In the genomic region with DNA sequence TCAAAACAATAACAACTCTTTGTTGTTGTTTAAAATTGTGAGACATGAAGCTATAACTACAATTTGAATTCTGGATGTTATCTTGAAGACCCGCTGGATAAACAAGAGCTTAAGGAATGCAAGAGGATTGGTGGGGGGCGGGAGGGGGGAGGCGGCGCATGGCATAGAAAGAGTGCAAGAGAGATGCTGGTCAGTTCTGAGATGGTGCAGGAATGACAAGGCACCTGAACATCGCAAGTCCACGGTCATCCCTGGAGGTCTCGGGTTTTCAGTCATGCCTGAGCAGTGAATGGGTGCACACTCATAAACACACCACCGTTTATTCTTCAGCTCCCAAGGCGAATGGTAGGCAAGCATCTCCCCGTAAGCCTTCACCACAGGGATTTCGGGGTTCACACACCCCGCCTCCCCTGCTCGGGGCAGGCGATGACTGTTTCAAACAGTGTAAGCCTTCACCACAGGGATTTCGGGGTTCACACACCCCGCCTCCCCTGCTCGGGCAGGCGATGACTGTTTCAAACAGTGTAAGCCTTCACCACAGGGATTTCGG, we compare ENCODE assay signal across 9 mouse cellular contexts. TPM values are rescaled to one million over a fixed set of nuclear protein-coding genes. Genes with fewer than 3 reads are reported as not detected.
DNase-seq lines count a peak whose midpoint lies in the region; ATAC-seq lines count a peak whose summit lies in the region.
"Had no signal": no experiment of that assay in that cellular context is flagged by ENCODE, and none has a peak within 500 bp of the region (broad histone marks: within the 10 kb centered on the region; RNA-seq: fewer than 3 reads in every experiment).

No protein-coding gene starts in this region.

- H3K36me3 ChIP-seq in heart, embryonic 13.5 days: no peaks in the 10 kb centered on the region
- H3K36me3 ChIP-seq in hindbrain, embryonic 11.5 days (ENCODE audit: control insufficient read depth, insufficient read depth, low read length): no peaks in the 10 kb centered on the region
- no peaks in the 10 kb centered on the region for H3K36me3 ChIP-seq in midbrain, embryonic 15.5 days (replicated peaks)

- H3K9ac ChIP-seq in heart, embryonic 13.5 days: 0 out of 2 replicates have a peak overlapping the region, but pooled peaks have one; percentile 80
- peak overlapping the region; percentile 67; the same call in 1 of the 2 replicates for H3K9ac ChIP-seq in hindbrain, embryonic 11.5 days (ENCODE audit: low read depth, low read length)
- peak overlapping the region; percentile 79 for H3K9ac ChIP-seq in midbrain, embryonic 15.5 days

- H3K4me2 ChIP-seq in heart, embryonic 13.5 days: peak overlapping the region; percentile 100
- H3K4me2 ChIP-seq in hindbrain, embryonic 11.5 days (replicated peaks; ENCODE audit: low read depth, low read length): peak overlapping the region; percentile 91
- H3K4me2 ChIP-seq in midbrain, embryonic 15.5 days: peak overlapping the region; percentile 72

- ATAC-seq in heart, embryonic 13.5 days (ENCODE audit: extremely low read depth, insufficient number of reproducible peaks, low FRiP score, low TSS enrichment): no peak
- ATAC-seq in hindbrain, embryonic 11.5 days (ENCODE audit: low FRiP score): peak; percentile 19
- peak; percentile 44 for ATAC-seq in midbrain, embryonic 15.5 days (replicated peaks)

- peak overlapping the region; percentile 70 for H3K4me3 ChIP-seq in heart, embryonic 13.5 days
- H3K4me3 ChIP-seq in hindbrain, embryonic 11.5 days (ENCODE audit: low read depth, low read length): peak overlapping the region; percentile 64
- peak overlapping the region; percentile 87 for H3K4me3 ChIP-seq in midbrain, embryonic 15.5 days

- peaks cover 30% of the 10 kb centered on the region for H3K27me3 ChIP-seq in heart, embryonic 13.5 days (replicated peaks)
- peaks cover 7% of the 10 kb centered on the region; the same call in 1 of the 2 replicates for H3K27me3 ChIP-seq in hindbrain, embryonic 11.5 days (ENCODE audit: control insufficient read depth, insufficient read depth, low read length)
- H3K27me3 ChIP-seq in midbrain, embryonic 15.5 days (replicated peaks): no peaks in the 10 kb centered on the region

- DNase-seq in heart, adult 8-10 months (ENCODE audit: low spot score): no peak
- DNase-seq in cerebellum, adult 9-11 months: peak; percentile 55
- DNase-seq in hindbrain, embryonic 11.5 days (ENCODE audit: low spot score): peak; percentile 34
- DNase-seq in urinary bladder, postnatal 25 days (ENCODE audit: low spot score): no peak
- no peak for DNase-seq in layer of hippocampus, postnatal 36 days
- DNase-seq in adrenal gland, adult 18-20 months (ENCODE audit: low spot score in 2 of 2): no peak

- H3K9me3 ChIP-seq in heart, embryonic 13.5 days: no peaks in the 10 kb centered on the region
- H3K9me3 ChIP-seq in hindbrain, embryonic 11.5 days (ENCODE audit: control insufficient read depth, low read length): no peaks in the 10 kb centered on the region
- H3K9me3 ChIP-seq in midbrain, embryonic 15.5 days: no peaks in the 10 kb centered on the region

- H3K27ac ChIP-seq in heart, embryonic 13.5 days (replicated peaks): no peak overlapping the region
- H3K27ac ChIP-seq in hindbrain, embryonic 11.5 days (ENCODE audit: low read depth, low read length): no peak overlapping the region
- peak overlapping the region; percentile 83 for H3K27ac ChIP-seq in midbrain, embryonic 15.5 days

- 3% methylated on average over 19 of the region's 19 CpGs for WGBS in heart, embryonic 13.5 days
- 2% methylated on average over 19 of the region's 19 CpGs for WGBS in hindbrain, embryonic 11.5 days
- WGBS in midbrain, embryonic 15.5 days: under 1% methylated on average over 19 of the region's 19 CpGs

- peaks cover 8% of the 10 kb centered on the region; the same call in 1 of the 2 replicates for H3K4me1 ChIP-seq in heart, embryonic 13.5 days
- no peaks in the 10 kb centered on the region for H3K4me1 ChIP-seq in hindbrain, embryonic 11.5 days (replicated peaks; ENCODE audit: control insufficient read depth, insufficient read depth, low read length)
- peaks cover 20% of the 10 kb centered on the region for H3K4me1 ChIP-seq in midbrain, embryonic 15.5 days

RNA-seq across cellular contexts. Expression of a gene that starts 1.2 kb away (rescaled TPM):
- polyA plus RNA-seq in heart, embryonic 13.5 days (2015; fragmentation: Nextera tagmentation; extraction: Ambion mirVana): 1.3 and 1.4 TPM in 2 replicates
- 1 to 10 TPM; 2.6 to 4.6 (median 4.1) TPM for total RNA-seq in heart, adult 8-10 months (2022)
- 12.0 TPM in 2 replicates for polyA plus RNA-seq in hindbrain, embryonic 11.5 days (2014; fragmentation: Nextera tagmentation; extraction: Ambion mirVana)
- polyA plus RNA-seq in midbrain, embryonic 15.5 days (2015; fragmentation: Nextera tagmentation; extraction: Ambion mirVana): 55.7 and 67.6 TPM in 2 replicates
- total RNA-seq in layer of hippocampus, postnatal 36 days (2021): 10 to 100 TPM; 79.8 to 80.9 TPM
- total RNA-seq in adrenal gland, adult 18-20 months (2021): 10 to 100 TPM in 1 of 2 experiments, 1 to 10 TPM in 1; 8.6 to 15.4 TPM
- total RNA-seq: MEL had no signal

Comparison
In these comparisons a context has a peak if more than half of its experiments do, and no peak if none do; other contexts are left out.
1. DNase-seq: peak in cerebellum, adult 9-11 months (single experiment) and hindbrain, embryonic 11.5 days (single experiment); none in heart, adult 8-10 months (single experiment), urinary bladder, postnatal 25 days (single experiment), layer of hippocampus, postnatal 36 days (0 of 2) and adrenal gland, adult 18-20 months (0 of 2).
2. RNA of a gene that starts 1.2 kb away (total RNA-seq): 79.8 to 80.9 TPM in layer of hippocampus, postnatal 36 days; 8.6 to 15.4 TPM in adrenal gland, adult 18-20 months and 2.6 to 4.6 TPM in heart, adult 8-10 months; every median in the first group is over 4 times any median in the second.
3. Peak in every context shown above with its lines, with median percentiles within 50 percentile points of each other: H3K4me2 ChIP-seq, H3K4me3 ChIP-seq and H3K9ac ChIP-seq.